Mouse (Mus musculus): Measurements from ENCODE around the gene Hps3. TPM values are rescaled to one million over a fixed set of nuclear protein-coding genes. Genes with fewer than 3 reads are reported as not detected.
"Not testable (repeated sequence)": the region's sequence is repeated elsewhere in the genome, so short reads cannot be mapped to it uniquely, and the experiment has no call there.

Gene Hps3
- 10 to 100 TPM; 16.2 to 24.2 (median 19.1) TPM for total RNA-seq (2022)

DNA sequence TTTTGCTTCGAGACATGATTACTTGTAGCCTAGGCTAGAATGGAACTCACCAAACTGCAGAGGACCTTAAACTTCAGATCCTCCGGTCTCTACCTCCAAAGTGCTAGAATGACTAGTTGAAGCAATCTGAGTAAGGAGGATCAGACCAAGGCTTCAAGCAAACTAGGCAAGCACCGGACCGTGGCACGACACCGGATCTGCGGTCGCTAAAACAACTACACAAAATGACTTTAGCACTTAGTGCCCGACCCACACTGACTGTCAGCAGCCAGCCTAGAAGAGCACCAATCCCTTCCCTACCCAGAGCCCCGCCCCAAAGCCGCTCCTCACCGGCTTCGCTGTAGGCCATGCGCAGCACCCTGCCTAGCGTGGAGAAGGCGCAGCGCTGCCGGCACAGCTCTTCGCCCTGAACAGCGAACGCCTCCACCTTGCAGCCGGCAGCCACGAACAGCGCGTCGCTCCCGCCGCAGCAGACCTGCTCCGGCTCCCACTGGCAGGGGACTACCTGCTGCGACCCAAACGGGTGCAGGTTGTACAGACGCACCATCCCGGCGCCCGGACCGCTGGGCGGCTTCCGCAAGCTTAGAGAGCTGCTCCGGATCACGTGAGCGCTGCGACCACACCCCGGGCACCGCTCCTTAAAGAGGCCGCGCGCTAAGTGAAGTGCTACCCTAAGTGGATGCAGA, at the start of gene Hps3:
TSS of gene Hps3 (minus strand) at position 597 of the 686 bp plus-strand sequence.
- peak; percentile 80 for DNase-seq

- DNase-seq = no peak
These were observed 47.0 kb upstream of the Hps3 start for GRCm38 (mm10) chr3:20082161-20082560.

- DNase-seq = no peak
These were observed 41.3 kb upstream of the Hps3 start for GRCm38 (mm10) chr3:20076145-20077053.

- no peak for DNase-seq
These were observed 23.1 kb upstream of the Hps3 start for GRCm38 (mm10) chr3:20058197-20058541.

- peak; percentile 93 for DNase-seq
These were observed 22.4 kb upstream of the Hps3 start, which contains the start of gene Hltf for GRCm38 (mm10) chr3:20057306-20058196. Gene Hltf, plus strand, starts transcription at chr3:20057811.

DNA sequence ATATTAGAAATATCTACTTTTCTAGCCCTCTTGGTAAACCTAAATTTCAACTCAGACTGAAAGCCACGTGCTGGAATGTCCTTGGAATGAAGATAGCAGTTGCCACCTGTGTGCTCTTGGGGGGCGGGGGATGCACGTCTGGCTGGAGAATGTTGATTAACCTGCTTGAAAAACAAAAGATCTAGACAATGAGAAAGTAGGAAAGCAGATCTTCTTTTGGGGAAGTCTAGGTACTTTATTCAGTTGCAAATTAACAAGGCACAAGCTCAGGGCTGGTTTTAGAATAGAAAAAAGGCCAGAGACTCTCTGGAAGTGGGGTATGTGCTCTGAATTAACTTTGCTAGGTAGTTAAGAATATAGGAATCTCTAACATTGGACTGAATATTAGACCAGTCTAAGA, 9.6 kb upstream of the Hps3 start:
- not testable (repeated sequence) for DNase-seq

- DNase-seq = not testable (repeated sequence)
These were observed 6.3 kb upstream of the Hps3 start for GRCm38 (mm10) chr3:20041461-20041860.

DNA sequence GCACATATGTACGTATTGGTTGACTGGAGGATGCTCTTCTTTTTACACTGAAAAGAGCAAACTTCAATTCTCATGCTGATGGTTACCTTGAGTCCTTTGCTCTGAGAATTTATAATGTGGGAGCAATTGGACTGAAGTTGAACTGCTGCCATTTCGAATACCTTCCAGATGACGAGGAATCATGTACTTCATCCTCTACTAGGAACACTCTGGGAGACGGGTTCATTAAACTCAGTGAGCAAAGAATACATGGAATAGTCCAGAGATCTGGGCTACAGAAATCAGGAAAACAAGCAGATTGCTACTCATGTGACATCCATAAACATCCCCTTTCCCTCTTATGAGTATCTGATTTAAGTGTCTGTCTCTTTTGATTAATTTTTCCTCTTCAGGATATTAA, 954 bp upstream of the Hps3 start:
- DNase-seq = no peak

- no peak for DNase-seq
These were observed 1.1 kb downstream of the Hps3 start for GRCm38 (mm10) chr3:20033761-20034718.

- DNase-seq = no peak
These were observed 4.3 kb downstream of the Hps3 start for GRCm38 (mm10) chr3:20030807-20031206.

DNA sequence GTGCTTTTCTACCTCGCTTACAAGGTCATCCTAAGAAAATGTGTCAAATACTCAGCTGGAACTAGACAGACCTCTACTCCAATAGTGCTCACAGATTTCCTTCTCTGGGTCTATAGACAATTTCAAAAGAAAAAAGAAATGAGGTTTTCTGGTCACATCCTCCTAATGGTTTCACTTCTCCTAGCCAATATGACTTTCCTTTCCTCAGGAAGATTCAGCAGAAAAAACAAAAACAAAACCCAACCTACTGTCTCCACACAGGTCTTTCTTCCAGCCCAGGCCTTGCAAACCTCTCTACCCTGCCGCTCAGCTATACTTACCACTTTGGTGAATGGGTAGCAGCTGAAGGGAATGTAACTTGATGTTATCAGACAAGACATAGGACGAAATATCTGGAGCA, 6.5 kb downstream of the Hps3 start:
- DNase-seq = no peak

DNA sequence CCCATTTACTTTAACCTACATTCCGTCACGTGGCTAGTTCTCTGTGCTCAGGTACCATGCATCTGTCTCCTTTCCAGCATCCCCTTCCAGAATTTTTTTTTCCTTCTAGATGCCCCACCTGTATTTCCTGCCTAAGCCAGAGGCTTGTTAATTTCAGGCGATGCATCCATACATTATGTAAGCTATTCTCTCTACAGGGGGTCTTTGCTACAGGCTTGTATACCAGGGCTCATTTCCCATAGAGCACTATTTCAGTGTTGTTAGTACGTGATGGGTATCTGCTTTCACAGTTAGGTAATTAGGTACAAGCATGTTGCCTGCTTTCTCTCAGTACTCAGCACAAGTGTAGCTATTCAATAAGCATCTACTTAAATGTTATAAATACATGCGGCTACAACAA, 7.3 kb downstream of the Hps3 start:
- DNase-seq = no peak

DNA sequence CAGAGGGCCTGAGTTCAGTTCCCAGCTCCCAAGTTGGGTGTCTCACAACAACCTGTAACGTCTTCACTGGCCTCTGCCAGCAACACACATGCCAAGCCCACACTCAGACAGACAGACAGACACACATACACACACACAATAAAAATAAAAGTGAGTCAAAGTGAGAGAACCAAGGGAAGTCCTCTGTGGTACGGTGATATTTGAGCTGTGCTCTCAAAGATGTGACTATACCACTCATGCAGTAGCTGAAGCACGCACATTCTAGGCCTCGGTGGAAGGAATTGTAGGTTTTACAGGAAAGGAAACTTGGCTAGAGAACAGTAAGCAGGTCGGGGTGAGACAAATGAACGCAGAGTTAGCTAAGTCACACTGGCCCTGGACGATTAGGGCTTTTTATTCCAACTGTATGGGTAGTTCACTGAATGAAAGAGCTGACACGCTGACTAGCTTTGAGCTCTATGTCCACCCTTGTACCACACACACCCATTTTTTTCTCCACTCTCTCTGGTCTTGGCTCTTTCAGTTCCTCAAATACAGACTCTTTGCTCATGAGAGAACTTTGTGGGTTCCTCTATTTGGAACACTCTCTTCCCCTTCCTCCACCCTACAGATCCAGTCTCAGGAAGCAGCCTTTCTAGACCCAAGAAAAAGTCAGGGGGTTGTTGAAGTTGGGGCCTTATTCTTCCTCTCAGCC, 8.0 kb downstream of the Hps3 start:
- no peak for DNase-seq

DNA sequence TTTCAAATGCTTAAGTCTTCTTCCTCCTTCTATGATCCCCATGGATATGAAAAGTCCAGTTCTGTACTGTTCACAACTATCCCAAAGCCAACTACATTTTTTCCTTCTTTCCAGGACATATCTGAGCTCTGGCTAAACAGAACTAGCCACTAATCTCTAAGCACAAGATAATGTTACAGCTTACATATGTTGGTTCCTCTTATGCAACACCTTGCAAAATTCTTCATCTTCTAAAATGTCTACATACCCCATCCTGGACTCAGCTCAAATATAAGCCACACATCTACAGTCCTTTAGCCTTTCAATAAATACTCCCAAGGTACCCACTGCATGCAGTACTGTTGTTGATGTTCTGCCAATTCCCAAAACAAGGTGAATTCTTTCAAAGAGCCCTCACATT, 8.6 kb downstream of the Hps3 start:
- no peak for DNase-seq

- no peak for DNase-seq
These were observed 11.3 kb downstream of the Hps3 start for GRCm38 (mm10) chr3:20023832-20024231.

DNA sequence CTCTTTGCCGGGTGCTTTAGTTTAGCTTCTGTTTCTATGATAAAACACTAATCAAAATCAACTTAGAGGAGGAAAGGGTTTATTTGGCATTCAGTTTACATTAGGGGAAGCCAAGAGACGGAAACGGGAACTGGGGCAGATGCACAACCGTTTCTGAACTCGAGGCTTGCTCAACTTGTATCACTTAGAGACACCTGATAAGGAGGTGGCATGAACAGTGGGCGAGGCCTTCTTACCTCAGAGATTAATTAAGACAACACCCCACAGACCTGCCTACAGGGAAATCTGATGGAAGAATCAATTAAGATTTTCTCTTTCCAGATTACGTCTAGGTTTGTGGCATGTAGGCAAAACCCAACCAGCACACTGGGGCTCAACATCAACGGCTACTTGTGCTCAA, 17.0 kb downstream of the Hps3 start:
- DNase-seq = no peak

DNA sequence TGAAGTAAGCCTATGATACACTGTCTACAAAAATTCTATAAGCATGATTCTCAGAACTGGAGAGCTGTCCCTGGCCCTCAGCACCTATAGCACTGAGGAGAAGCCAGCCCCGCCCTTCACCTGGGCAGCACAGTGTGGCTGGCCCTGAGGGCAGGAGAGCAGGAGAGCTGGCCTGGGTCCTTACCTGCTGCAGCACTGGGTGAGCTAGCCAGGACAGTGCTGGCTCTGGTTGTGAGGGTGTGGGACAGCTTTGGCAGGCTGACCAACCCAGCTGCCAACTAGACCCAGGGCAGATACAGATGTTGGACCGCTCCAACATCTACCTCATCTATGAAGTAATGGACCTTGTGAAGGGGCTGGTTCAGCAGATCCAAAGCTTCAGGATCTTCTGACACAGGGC, 20.7 kb downstream of the Hps3 start:
- DNase-seq = no peak

GRCm38 (mm10) chr3:20010905-20011304, 24.2 kb downstream of the Hps3 start:
- not testable (repeated sequence) for DNase-seq

GRCm38 (mm10) chr3:20010464-20010863, 24.7 kb downstream of the Hps3 start:
- DNase-seq = no peak

DNA sequence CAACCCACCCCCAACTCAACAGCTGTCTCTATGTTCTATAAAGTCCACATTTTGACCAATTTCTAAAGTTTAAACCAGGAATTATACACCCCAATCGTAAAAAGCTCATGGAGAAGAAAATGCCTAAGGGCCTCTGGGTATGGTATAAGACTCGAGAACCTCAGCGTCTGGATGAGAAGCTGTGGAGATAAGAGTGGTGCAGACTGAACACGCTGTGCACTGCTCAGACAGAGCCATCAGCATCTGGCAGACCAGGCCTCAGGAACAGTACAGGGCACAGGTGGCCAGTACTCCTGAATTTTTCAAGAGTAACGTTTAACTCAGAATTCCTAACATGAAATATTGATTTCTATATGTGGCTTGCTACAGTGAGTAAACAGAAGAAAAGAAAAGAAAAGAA, 27.4 kb downstream of the Hps3 start:
- no peak for DNase-seq

DNA sequence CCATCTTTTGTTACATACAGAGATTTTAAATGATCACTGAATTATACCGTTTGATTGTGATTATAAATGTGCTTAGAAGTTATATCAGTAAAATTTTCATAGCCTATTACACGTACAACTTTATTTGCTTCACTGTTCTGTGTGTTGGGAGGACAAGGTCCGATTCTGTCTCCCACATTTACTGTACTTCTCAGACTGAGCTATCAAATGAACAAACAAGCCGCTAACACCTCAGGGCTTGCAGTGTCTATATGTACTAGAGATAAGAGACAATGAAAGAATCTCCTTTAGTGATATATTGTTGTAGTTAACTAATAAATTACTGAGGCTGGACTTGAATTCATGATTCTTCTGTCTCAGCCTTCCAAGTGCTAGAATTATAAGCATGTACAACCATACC, 27.8 kb downstream of the Hps3 start:
- DNase-seq = no peak

All from adrenal gland, adult 8-10 months (tissue).